Mouse (Mus musculus): Measurements from ENCODE around the gene Alk. TPM values are rescaled to one million over a fixed set of nuclear protein-coding genes. Genes with fewer than 3 reads are reported as not detected.

Gene Alk
- polyA plus RNA-seq, 1 experiment = not detected

DNA sequence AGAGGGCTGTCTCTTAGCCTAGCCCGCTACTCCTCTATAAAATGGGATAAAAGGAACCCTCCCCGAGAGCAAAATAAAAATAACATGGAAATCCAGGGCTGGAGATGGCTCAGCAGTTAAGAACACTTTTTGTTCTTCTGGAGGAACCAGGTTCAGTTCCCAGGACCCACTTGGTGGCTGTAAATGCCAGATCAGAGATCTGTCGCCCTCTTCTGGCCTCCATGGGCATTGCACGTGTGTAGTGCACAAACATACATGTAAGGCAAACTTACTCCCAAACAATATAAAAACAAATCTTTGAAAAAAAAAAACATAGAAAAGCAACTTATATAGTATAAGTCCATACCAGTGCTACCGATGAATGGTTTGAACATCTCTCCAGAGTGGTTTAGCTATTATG, 731.5 kb downstream of the Alk start:
- Histone ChIP-seq H3K27me3 (ENCODE audit: control insufficient read depth, insufficient read depth, insufficient read length) (no peaks in the 10 kb centered on the region), H3K36me3 (ENCODE audit: control insufficient read depth, insufficient read depth) (no peaks in the 10 kb centered on the region), H3K4me3 (ENCODE audit: insufficient read depth, poor library complexity, severe bottlenecking) (no peak overlapping the region), H3K79me2 (ENCODE audit: control insufficient read depth, insufficient read depth) (no peaks in the 10 kb centered on the region), H3ac (ENCODE audit: control insufficient read depth, insufficient read length, low read depth) (no peak overlapping the region), H3K79me3 (ENCODE audit: low read depth) (no peaks in the 10 kb centered on the region)
- peak; percentile 40 for TF ChIP-seq MAX (IDR thresholded peaks at IDR 0.05)
- peak; percentile 5 for TF ChIP-seq CTCF (IDR thresholded peaks at IDR 0.05; ENCODE audit: control insufficient read depth, insufficient read depth, insufficient read length)
- no peak for TF ChIP-seq FOSL1 (IDR thresholded peaks at IDR 0.05; ENCODE audit: insufficient read depth, low read length, poor library complexity, severe bottlenecking)

- TF ChIP-seq MAX (IDR thresholded peaks at IDR 0.05) (no peak), USF1 (IDR thresholded peaks at IDR 0.05; ENCODE audit: low read depth) (no peak), CEBPB (IDR thresholded peaks at IDR 0.05; ENCODE audit: low read depth) (no peak), FOSL1 (IDR thresholded peaks at IDR 0.05; ENCODE audit: insufficient read depth, low read length, poor library complexity, severe bottlenecking) (no peak), CTCF (IDR thresholded peaks at IDR 0.05; ENCODE audit: control insufficient read depth, insufficient read depth, insufficient read length) (no peak), MYOD1 (IDR thresholded peaks at IDR 0.05; ENCODE audit: control insufficient read depth, insufficient read length, low read depth) (no peak), MYOG (IDR thresholded peaks at IDR 0.05; ENCODE audit: control insufficient read depth, extremely low read depth, insufficient read length) (no peak)
- no peaks in the 10 kb centered on the region for H3K79me2 ChIP-seq (ENCODE audit: control insufficient read depth, insufficient read depth)
- no peak overlapping the region for H3ac ChIP-seq (ENCODE audit: control insufficient read depth, insufficient read length, low read depth)
- no peaks in the 10 kb centered on the region for H3K36me3 ChIP-seq (ENCODE audit: control insufficient read depth, insufficient read depth)
- no peaks in the 10 kb centered on the region for H3K79me3 ChIP-seq (ENCODE audit: low read depth)
- no peaks in the 10 kb centered on the region for H3K27me3 ChIP-seq (ENCODE audit: control insufficient read depth, insufficient read depth, insufficient read length)
- no peak overlapping the region for H3K4me3 ChIP-seq (ENCODE audit: insufficient read depth, poor library complexity, severe bottlenecking)
These were observed 732.4 kb downstream of the Alk start for GRCm38 (mm10) chr17:71871981-71872380.

DNA sequence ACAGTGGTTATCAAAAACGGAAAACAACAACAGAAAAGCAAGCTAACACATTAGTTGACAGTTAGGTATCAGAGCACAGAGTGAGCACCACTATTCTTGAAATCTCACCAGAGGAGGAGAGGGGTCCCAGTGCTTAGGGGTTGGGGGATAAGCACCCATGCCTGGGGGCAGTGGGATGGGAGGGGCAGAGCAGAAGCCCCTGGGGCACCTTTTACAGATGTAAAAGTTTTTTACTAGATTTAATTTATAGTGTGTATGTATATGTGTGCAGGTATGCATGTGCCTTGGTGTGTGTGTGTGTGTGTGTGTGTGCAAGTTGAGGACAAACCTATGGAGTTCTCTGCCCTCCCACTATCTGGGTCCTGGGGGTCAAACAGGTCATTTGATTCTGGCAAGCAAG, 733.8 kb downstream of the Alk start:
- no peak for TF ChIP-seq FOSL1 (IDR thresholded peaks at IDR 0.05; ENCODE audit: insufficient read depth, low read length, poor library complexity, severe bottlenecking)
- TF ChIP-seq CTCF (IDR thresholded peaks at IDR 0.05; ENCODE audit: control insufficient read depth, insufficient read depth, insufficient read length) = no peak
- TF ChIP-seq CEBPB (IDR thresholded peaks at IDR 0.05; ENCODE audit: low read depth) = no peak
- no peaks in the 10 kb centered on the region for H3K36me3 ChIP-seq (ENCODE audit: control insufficient read depth, insufficient read depth)

GRCm38 (mm10) chr17:71870232-71870621, 734.2 kb downstream of the Alk start:
- Histone ChIP-seq H3K27me3 (ENCODE audit: control insufficient read depth, insufficient read depth, insufficient read length) (no peaks in the 10 kb centered on the region), H3K4me3 (ENCODE audit: insufficient read depth, poor library complexity, severe bottlenecking) (no peak overlapping the region), H3K79me2 (ENCODE audit: control insufficient read depth, insufficient read depth) (no peaks in the 10 kb centered on the region), H3K79me3 (ENCODE audit: low read depth) (no peaks in the 10 kb centered on the region), H3K36me3 (ENCODE audit: control insufficient read depth, insufficient read depth) (no peaks in the 10 kb centered on the region), H3ac (ENCODE audit: control insufficient read depth, insufficient read length, low read depth) (no peak overlapping the region)
- TF ChIP-seq CEBPB (IDR thresholded peaks at IDR 0.05; ENCODE audit: low read depth) = no peak
- TF ChIP-seq CTCF (IDR thresholded peaks at IDR 0.05; ENCODE audit: control insufficient read depth, insufficient read depth, insufficient read length) = no peak
- no peak for TF ChIP-seq FOSL1 (IDR thresholded peaks at IDR 0.05; ENCODE audit: insufficient read depth, low read length, poor library complexity, severe bottlenecking)
- no peak for TF ChIP-seq MYOD1 (IDR thresholded peaks at IDR 0.05; ENCODE audit: control insufficient read depth, insufficient read length, low read depth)

More for the DNA sequence above, 733.8 kb downstream of the Alk start:
- Histone ChIP-seq H3K27me3 (ENCODE audit: control insufficient read depth, insufficient read depth, insufficient read length) (no peaks in the 10 kb centered on the region), H3K79me2 (ENCODE audit: control insufficient read depth, insufficient read depth) (no peaks in the 10 kb centered on the region), H3ac (ENCODE audit: control insufficient read depth, insufficient read length, low read depth) (no peak overlapping the region), H3K79me3 (ENCODE audit: low read depth) (no peaks in the 10 kb centered on the region), H3K4me3 (ENCODE audit: insufficient read depth, poor library complexity, severe bottlenecking) (no peak overlapping the region)

GRCm38 (mm10) chr17:71869372-71870231, 734.8 kb downstream of the Alk start:
- H3ac ChIP-seq (ENCODE audit: control insufficient read depth, insufficient read length, low read depth) = no peak overlapping the region
- H3K79me3 ChIP-seq (ENCODE audit: low read depth) = no peaks in the 10 kb centered on the region
- no peaks in the 10 kb centered on the region for H3K27me3 ChIP-seq (ENCODE audit: control insufficient read depth, insufficient read depth, insufficient read length)
- TF ChIP-seq MYOG (IDR thresholded peaks at IDR 0.05; ENCODE audit: control insufficient read depth, extremely low read depth, insufficient read length) = no peak
- no peak for TF ChIP-seq CEBPB (IDR thresholded peaks at IDR 0.05; ENCODE audit: low read depth)
- no peak for TF ChIP-seq CTCF (IDR thresholded peaks at IDR 0.05; ENCODE audit: control insufficient read depth, insufficient read depth, insufficient read length)
- TF ChIP-seq MYOD1 (IDR thresholded peaks at IDR 0.05; ENCODE audit: control insufficient read depth, insufficient read length, low read depth) = no peak
- no peak for TF ChIP-seq FOSL1 (IDR thresholded peaks at IDR 0.05; ENCODE audit: insufficient read depth, low read length, poor library complexity, severe bottlenecking)
- TF ChIP-seq MAX (IDR thresholded peaks at IDR 0.05) = no peak
- no peak for TF ChIP-seq USF1 (IDR thresholded peaks at IDR 0.05; ENCODE audit: low read depth)
- no peak overlapping the region for H3K4me3 ChIP-seq (ENCODE audit: insufficient read depth, poor library complexity, severe bottlenecking)
- H3K36me3 ChIP-seq (ENCODE audit: control insufficient read depth, insufficient read depth) = no peaks in the 10 kb centered on the region
- H3K79me2 ChIP-seq (ENCODE audit: control insufficient read depth, insufficient read depth) = no peaks in the 10 kb centered on the region

- H3K79me2 ChIP-seq (ENCODE audit: control insufficient read depth, insufficient read depth) = no peaks in the 10 kb centered on the region
- H3ac ChIP-seq (ENCODE audit: control insufficient read depth, insufficient read length, low read depth) = no peak overlapping the region
- H3K36me3 ChIP-seq (ENCODE audit: control insufficient read depth, insufficient read depth) = no peaks in the 10 kb centered on the region
- TF ChIP-seq CTCF (IDR thresholded peaks at IDR 0.05; ENCODE audit: control insufficient read depth, insufficient read depth, insufficient read length) = no peak
- no peak for TF ChIP-seq FOSL1 (IDR thresholded peaks at IDR 0.05; ENCODE audit: insufficient read depth, low read length, poor library complexity, severe bottlenecking)
- TF ChIP-seq USF1 (IDR thresholded peaks at IDR 0.05; ENCODE audit: low read depth) = no peak
- TF ChIP-seq MAX (IDR thresholded peaks at IDR 0.05) = no peak
- no peak for TF ChIP-seq MYOD1 (IDR thresholded peaks at IDR 0.05; ENCODE audit: control insufficient read depth, insufficient read length, low read depth)
- no peak for TF ChIP-seq CEBPB (IDR thresholded peaks at IDR 0.05; ENCODE audit: low read depth)
- TF ChIP-seq MYOG (IDR thresholded peaks at IDR 0.05; ENCODE audit: control insufficient read depth, extremely low read depth, insufficient read length) = no peak
- no peaks in the 10 kb centered on the region for H3K79me3 ChIP-seq (ENCODE audit: low read depth)
- H3K4me3 ChIP-seq (ENCODE audit: insufficient read depth, poor library complexity, severe bottlenecking) = no peak overlapping the region
- no peaks in the 10 kb centered on the region for H3K27me3 ChIP-seq (ENCODE audit: control insufficient read depth, insufficient read depth, insufficient read length)
These were observed 735.6 kb downstream of the Alk start for GRCm38 (mm10) chr17:71868828-71869227.

Measured in C2C12 (cell line).